Mouse (Mus musculus) heart, adult 2 months (tissue): ENCODE results near the gene Gpr68. TPM values are rescaled to one million over a fixed set of nuclear protein-coding genes. Genes with fewer than 3 reads are reported as not detected.
A peak's percentile ranks its signal among the peaks of the same experiment; 100 is the strongest.

Experiments
- DNase-seq, 2 experiments: peaks; one replicate each; pipeline ENCODE4 v3.0.0; 2021
- H3K27ac ChIP-seq: fragments of 200-600 bp; 2 replicates; pipeline ENCODE4 v1.8.1; 2022
- H3K27me3 ChIP-seq: fragments of 200-500 bp; 2 replicates; pipeline ENCODE4 v1.6.1; 2012; ENCODE audit warnings: mild to moderate bottlenecking, low read length, inconsistent platforms, mixed read lengths; ENCODE audit not compliant: control insufficient read depth, insufficient read depth
- H3K36me3 ChIP-seq: fragments of 200-500 bp; 2 replicates; pipeline ENCODE4 v1.6.1; 2012; ENCODE audit warnings: low read length, inconsistent platforms; ENCODE audit not compliant: control insufficient read depth, insufficient read depth
- H3K4me1 ChIP-seq: fragments of 200-500 bp; 2 replicates; pipeline ENCODE4 v1.6.1; 2011; ENCODE audit warnings: low read length; ENCODE audit not compliant: control insufficient read depth, insufficient read depth
- H3K4me3 ChIP-seq: fragments of 200-600 bp; 2 replicates; pipeline ENCODE4 v1.8.1; 2022
- H3K79me2 ChIP-seq: fragments of 200-500 bp; replicated peaks from 2 replicates; pipeline ENCODE4 v1.6.1; 2012; ENCODE audit warnings: mild to moderate bottlenecking, inconsistent platforms, low read length, moderate library complexity, mixed read lengths; ENCODE audit not compliant: control insufficient read depth, insufficient read depth
- H3K9ac ChIP-seq: fragments of 200-500 bp; 2 replicates; pipeline ENCODE4 v1.6.1; 2012; ENCODE audit warnings: low read depth, mild to moderate bottlenecking, control low read depth, inconsistent platforms, low read length, mixed read lengths
- CTCF ChIP-seq: fragments of 200-600 bp; IDR thresholded peaks from 2 replicates; pipeline ENCODE4 v1.8.1; 2022; ENCODE audit warnings: antibody characterized with exemption, mild to moderate bottlenecking, moderate library complexity
- EP300 ChIP-seq: fragments of 200-500 bp; IDR thresholded peaks from 2 replicates; pipeline ENCODE4 v1.6.1; 2011; ENCODE audit warnings: low read depth, low read length, control low read depth; ENCODE audit not compliant: insufficient read depth
- POLR2A ChIP-seq: fragments of 200-500 bp; IDR thresholded peaks from 2 replicates; pipeline ENCODE4 v1.6.1; 2011; ENCODE audit warnings: mild to moderate bottlenecking, low read depth, low read length, control low read depth; ENCODE audit not compliant: insufficient read depth
- WGBS: fragments of 180-500 bp; shearing (Covaris S2); methylation state at CpG from one replicate; pipeline ENCODE4 v1.1.7; 2018; 5-methylcytosine and 5-hydroxymethylcytosine counted together
- intact Hi-C: fragments of 180-260 bp; cut with DNase I; formaldehyde crosslinking; loops from one replicate; pipeline ENCODE4 v1.15.1; 2025
- polyA plus RNA-seq: library from polyadenylated mRNA; depleted of rRNA; stranded (reverse); fragments of >200 nt; gene quantifications from 2 replicates; pipeline ENCODE4 v1.2.3, GENCODE M21; 2012
- total RNA-seq, 2 experiments: library from RNA; stranded (reverse); gene quantifications; 2 replicates each; pipeline ENCODE4 v1.2.3; 2021

Gpr68 gene
- total and polyA plus RNA-seq, 3 experiments: 0.14 to 0.80 (median 0.16) TPM

DNA sequence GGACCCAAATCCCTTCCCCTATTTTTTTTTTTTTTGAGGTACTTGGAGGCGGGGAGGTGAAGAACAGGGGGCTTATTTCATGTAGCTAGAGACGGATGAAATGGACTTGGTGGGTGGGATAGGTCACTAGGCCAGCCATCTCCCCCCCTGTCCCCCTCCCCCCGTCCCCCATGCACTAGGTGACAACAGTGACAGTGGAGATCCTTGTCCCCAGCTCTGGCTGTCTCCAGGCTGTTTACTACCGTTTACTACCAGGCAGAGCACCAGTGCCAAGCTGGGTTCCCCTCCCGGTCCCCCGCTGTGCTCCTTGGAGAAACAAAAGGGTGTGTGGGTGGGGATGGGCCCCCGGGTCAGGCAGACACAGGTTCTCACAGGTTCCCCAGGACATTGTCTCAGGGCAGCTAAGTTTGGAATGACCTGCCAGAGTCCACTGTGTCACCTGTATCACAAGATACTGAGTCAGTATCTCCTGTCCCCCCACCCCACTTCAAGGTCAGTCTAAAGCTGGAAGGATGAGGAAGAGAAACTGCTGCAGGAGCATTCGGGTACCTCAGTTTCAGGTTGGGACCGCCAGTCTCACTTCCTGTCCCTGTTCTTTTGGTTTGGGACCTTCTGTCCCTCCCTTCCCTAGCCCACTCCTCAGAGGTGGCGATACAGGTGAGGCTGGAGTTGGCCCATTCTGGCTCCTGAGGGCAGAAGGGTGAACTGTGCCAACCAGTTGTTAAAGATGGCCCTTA is 468 bp upstream of the Gpr68 start:
- Histone ChIP-seq H3K9ac (no peak overlapping the region), H3K27ac (no peak overlapping the region), H3K79me2 (no peaks in the 10 kb centered on the region), H3K27me3 (no peaks in the 10 kb centered on the region), H3K36me3 (no peaks in the 10 kb centered on the region), H3K4me1 (no peaks in the 10 kb centered on the region), H3K4me3 (no peak overlapping the region; the same call in 1 of the 2 replicates)
- WGBS: 35% methylated on average over 10 of the region's 10 CpGs
- TF ChIP-seq CTCF (no peak), EP300 (no peak), POLR2A (no peak)
- DNase-seq: no peak
- intact Hi-C loops: no loop called here

DNA sequence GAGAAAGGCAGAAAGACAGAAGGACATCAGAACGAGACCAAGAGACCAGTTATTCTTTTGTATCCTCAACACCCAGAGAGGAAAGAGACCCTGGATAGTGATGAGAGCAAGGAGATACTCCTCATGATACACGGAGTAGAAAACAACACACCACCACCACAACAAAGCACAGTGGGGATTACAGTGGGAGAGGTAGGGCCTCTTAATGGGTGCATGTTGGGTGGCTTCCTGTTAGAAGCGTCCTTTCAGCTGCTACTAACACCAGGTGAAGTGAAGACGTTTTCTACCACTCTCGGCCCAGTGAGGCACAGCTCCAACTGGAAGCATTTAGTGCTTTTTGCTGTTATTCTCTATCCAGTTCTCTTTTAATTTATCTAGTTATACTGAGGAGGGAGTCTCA is 1.1 kb downstream of the Gpr68 start:
- H3K4me3 ChIP-seq: no peak overlapping the region
- TF ChIP-seq EP300 (no peak), POLR2A (no peak), CTCF (no peak)
- 85% methylated on average over 5 of the region's 5 CpGs for WGBS
- H3K27ac ChIP-seq: no peak overlapping the region
- no peak overlapping the region for H3K9ac ChIP-seq
- no peaks in the 10 kb centered on the region for H3K4me1 ChIP-seq
- no peaks in the 10 kb centered on the region for H3K36me3 ChIP-seq
- no peaks in the 10 kb centered on the region for H3K79me2 ChIP-seq
- intact Hi-C loops: no loop called here
- H3K27me3 ChIP-seq: no peaks in the 10 kb centered on the region
- DNase-seq: no peak

DNA sequence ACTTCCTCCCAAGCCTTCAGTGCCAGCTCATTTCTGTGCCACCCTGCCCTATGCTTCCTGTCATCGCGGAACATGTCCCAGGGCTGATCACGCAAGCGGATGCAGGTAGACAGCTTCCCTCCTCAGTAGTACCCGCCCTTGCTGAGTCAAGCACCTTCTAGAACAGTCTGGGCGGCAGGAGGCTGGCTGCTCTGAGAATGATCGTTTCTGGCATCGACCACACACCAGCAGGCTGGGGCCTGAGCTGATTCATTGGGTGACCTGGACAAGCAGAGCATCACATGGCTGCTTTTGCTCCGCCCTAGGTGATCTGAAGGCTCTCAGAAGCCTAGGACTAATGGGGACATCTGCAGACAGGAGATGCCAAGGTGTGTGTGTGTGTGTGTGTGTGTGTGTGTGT is 4.2 kb downstream of the Gpr68 start:
- Histone ChIP-seq H3K4me3 (no peak overlapping the region), H3K4me1 (no peaks in the 10 kb centered on the region; the same call in 1 of the 2 replicates), H3K79me2 (no peaks in the 10 kb centered on the region), H3K27ac (no peak overlapping the region), H3K36me3 (no peaks in the 10 kb centered on the region), H3K9ac (no peak overlapping the region), H3K27me3 (peaks cover 7% of the 10 kb centered on the region)
- WGBS: 86% methylated on average over 9 of the region's 9 CpGs
- peak in 1 of 2 experiments; percentile 20 for DNase-seq
- intact Hi-C loops: no loop called here
- TF ChIP-seq CTCF (no peak), POLR2A (no peak), EP300 (no peak)

DNA sequence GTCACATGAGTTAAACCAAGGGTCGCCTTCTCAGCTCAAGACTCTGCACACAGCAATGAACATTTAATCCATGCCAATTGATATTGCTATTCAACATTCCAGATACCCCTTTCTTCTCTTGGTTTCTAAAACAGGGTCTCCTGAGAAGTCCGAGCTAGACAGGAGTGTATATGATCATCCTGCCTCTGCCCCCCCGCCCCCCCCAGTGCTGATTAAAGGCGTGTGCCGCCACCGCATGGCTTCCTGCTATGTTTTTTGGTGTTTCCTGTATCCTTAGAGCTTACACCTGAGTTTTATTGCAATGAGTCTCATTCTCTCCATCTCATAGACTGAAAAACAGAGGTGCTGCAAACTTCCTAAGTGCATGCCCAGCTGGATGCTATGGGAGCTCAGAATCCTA is 6.6 kb downstream of the Gpr68 start:
- H3K4me1 ChIP-seq: no peaks in the 10 kb centered on the region; the same call in 1 of the 2 replicates
- H3K36me3 ChIP-seq: no peaks in the 10 kb centered on the region
- no peak for DNase-seq
- 49% methylated on average over 6 of the region's 6 CpGs for WGBS
- no peak overlapping the region for H3K4me3 ChIP-seq
- peaks cover 7% of the 10 kb centered on the region for H3K27me3 ChIP-seq
- TF ChIP-seq POLR2A (no peak), CTCF (no peak), EP300 (no peak)
- H3K9ac ChIP-seq: no peak overlapping the region
- intact Hi-C loops: no loop called here
- no peaks in the 10 kb centered on the region for H3K79me2 ChIP-seq
- no peak overlapping the region for H3K27ac ChIP-seq

DNA sequence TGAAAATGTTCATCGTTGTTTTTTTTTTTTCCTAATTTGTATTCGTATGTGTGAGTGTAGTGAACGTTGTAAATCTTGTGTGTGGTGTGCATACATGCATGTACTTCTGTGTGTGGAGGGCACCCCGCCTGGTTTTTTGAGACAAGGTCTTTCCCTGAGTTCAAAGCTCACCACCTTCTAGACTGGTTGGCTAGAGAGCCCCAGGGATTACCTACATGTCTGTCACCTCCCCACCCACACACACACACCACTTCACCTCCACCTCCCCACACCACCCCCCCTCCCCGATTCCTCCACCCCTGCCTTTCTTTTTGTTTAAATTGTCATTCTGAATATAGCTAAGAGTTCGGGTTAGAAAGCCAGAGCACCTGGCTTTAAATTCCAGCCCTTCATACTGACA is 7.1 kb downstream of the Gpr68 start:
- intact Hi-C loops: no loop called here
- Histone ChIP-seq H3K4me1 (no peaks in the 10 kb centered on the region; the same call in 1 of the 2 replicates), H3K27me3 (peaks cover 7% of the 10 kb centered on the region), H3K9ac (no peak overlapping the region), H3K27ac (no peak overlapping the region), H3K79me2 (no peaks in the 10 kb centered on the region), H3K36me3 (no peaks in the 10 kb centered on the region), H3K4me3 (no peak overlapping the region)
- no peak for DNase-seq
- WGBS: 78% methylated on average over 6 of the region's 6 CpGs
- TF ChIP-seq CTCF (no peak), POLR2A (no peak), EP300 (no peak)

DNA sequence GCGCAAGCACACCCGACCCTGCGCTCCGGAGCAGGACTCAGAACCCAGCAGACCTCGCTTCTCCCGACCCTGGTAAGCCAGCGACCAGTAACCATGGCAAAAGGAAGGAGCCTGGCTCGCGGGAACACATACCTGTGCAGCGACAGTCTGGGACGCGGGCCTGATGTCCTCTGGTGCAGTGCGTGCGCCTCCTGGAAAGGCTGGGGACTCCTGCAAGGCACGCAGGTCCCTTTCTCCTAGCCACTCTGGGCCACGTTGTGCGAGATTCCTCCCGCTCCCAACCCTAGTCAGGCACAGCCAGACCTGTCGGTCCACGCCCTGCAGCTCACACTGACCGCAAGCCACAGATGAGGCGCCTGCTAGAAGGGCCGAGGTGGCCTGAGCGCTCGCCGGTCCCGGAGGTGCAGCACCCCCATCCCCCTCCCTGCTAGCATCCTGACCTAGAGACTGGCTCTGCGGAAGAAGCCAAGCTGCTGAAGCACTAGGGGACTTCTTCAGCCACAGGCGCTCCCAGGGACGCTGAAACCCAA is 8.8 kb downstream of the Gpr68 start:
- 3% methylated on average over 30 of the region's 30 CpGs for WGBS

More for the DNA sequence above, 8.8 kb downstream of the Gpr68 start:
- no peaks in the 10 kb centered on the region; the same call in 1 of the 2 replicates for H3K4me1 ChIP-seq
- no peak overlapping the region for H3K4me3 ChIP-seq
- no peak overlapping the region for H3K9ac ChIP-seq
- no peak overlapping the region for H3K27ac ChIP-seq
- H3K27me3 ChIP-seq: peaks cover 7% of the 10 kb centered on the region
- intact Hi-C loops: no loop called here
- peak in 1 of 2 experiments; percentile 11 for DNase-seq
- no peaks in the 10 kb centered on the region for H3K79me2 ChIP-seq
- no peaks in the 10 kb centered on the region for H3K36me3 ChIP-seq
- TF ChIP-seq CTCF (no peak), POLR2A (no peak), EP300 (no peak)
